Mouse (Mus musculus) liver, embryonic 12.5 days (tissue): ENCODE results near the gene Itga3. TPM values are rescaled to one million over a fixed set of nuclear protein-coding genes. Genes with fewer than 3 reads are reported as not detected.

Source experiments
- ATAC-seq: fragments of 200-750 bp; cut with Nextera tagmentation; 2 replicates; pipeline ENCODE4 v1.8.0; 2017; ENCODE audit warnings: moderate number of reproducible peaks, mild to moderate bottlenecking, moderate library complexity
- H3K27ac ChIP-seq: fragments of 300-500 bp; sonication (generic); 2 replicates; pipeline ENCODE4 v1.5.1; 2016; ENCODE audit warnings: mild to moderate bottlenecking
- H3K27me3 ChIP-seq: fragments of 300-500 bp; sonication (generic); replicated peaks from 2 replicates; pipeline ENCODE4 v1.6.1; 2016; ENCODE audit warnings: mild to moderate bottlenecking, moderate library complexity
- H3K36me3 ChIP-seq: fragments of 300-500 bp; sonication (generic); 2 replicates; pipeline ENCODE4 v1.6.1; 2016; ENCODE audit warnings: mild to moderate bottlenecking, moderate library complexity
- H3K4me1 ChIP-seq: fragments of 300-500 bp; sonication (generic); 2 replicates; pipeline ENCODE4 v1.6.1; 2016
- H3K4me2 ChIP-seq: fragments of 300-500 bp; sonication (generic); 2 replicates; pipeline ENCODE4 v1.6.1; 2016; ENCODE audit warnings: mild to moderate bottlenecking, moderate library complexity
- H3K4me3 ChIP-seq: fragments of 300-500 bp; sonication (generic); 2 replicates; pipeline ENCODE4 v1.5.1; 2016; ENCODE audit warnings: mild to moderate bottlenecking, moderate library complexity
- H3K9ac ChIP-seq: fragments of 300-500 bp; sonication (generic); 2 replicates; pipeline ENCODE4 v1.6.1; 2016; ENCODE audit warnings: mild to moderate bottlenecking, moderate library complexity
- H3K9me3 ChIP-seq: fragments of 300-500 bp; sonication (generic); replicated peaks from 2 replicates; pipeline ENCODE4 v1.6.1; 2016; ENCODE audit warnings: mild to moderate bottlenecking, moderate library complexity
- WGBS: fragments of 180-500 bp; shearing (Covaris S2); methylation state at CpG from one replicate; pipeline ENCODE4 v1.1.7; 2016; ENCODE audit not compliant: insufficient replicate concordance; 5-methylcytosine and 5-hydroxymethylcytosine counted together
- polyA plus RNA-seq: library from polyadenylated mRNA; unstranded; fragments of >200 nt; fragmentation: Nextera tagmentation; extraction: Ambion mirVana; gene quantifications from 2 replicates; pipeline ENCODE4 v1.2.1, GENCODE M21; 2016

Gene Itga3
- polyA plus RNA-seq, 1 experiment from 2014 or later: 3.6 TPM

DNA sequence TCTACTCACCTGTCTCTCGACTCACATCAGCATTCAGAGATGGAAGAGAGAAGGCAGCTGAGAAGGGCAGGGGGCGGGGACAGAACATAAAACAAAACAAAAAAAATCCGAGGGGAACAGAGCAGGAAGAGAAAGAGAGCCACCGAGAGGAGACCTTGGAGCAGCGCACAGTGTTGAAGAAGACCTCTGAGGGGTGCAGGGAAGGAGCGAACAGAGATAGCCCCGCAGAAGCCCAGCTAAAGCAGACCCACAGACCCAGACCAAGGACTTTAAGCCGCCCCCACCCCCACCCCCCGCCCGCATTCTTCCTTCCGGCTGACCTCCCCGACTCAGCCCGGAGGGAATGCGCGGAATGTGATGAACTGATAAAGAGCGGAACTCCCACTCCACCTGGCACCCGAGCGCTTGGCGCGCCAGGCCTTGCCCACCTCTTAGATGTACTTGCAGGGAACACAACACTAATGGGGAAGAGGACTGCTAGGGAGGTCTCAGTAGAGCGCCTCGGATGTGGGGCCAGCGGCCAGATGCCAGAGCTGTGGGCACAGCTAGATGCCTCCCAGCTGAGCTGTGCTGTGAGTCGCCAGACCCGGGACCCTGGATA lies 28.8 kb upstream of the Itga3 start:
- Histone ChIP-seq H3K36me3 (no peaks in the 10 kb centered on the region), H3K4me3 (no peak overlapping the region), H3K4me1 (peaks cover 16% of the 10 kb centered on the region), H3K27me3 (peaks cover 84% of the 10 kb centered on the region), H3K27ac (no peak overlapping the region), H3K4me2 (peak overlapping the region; percentile 44), H3K9me3 (no peaks in the 10 kb centered on the region), H3K9ac (no peak overlapping the region)
- WGBS: 3% methylated on average over 25 of the region's 25 CpGs
- ATAC-seq: no peak

GRCm38 (mm10) chr11:95104266-95104665 lies 27.7 kb upstream of the Itga3 start:
- H3K27ac ChIP-seq: no peak overlapping the region
- H3K27me3 ChIP-seq: peaks cover 95% of the 10 kb centered on the region
- ATAC-seq: no peak
- peaks cover 16% of the 10 kb centered on the region for H3K4me1 ChIP-seq
- no peak overlapping the region for H3K4me2 ChIP-seq
- H3K4me3 ChIP-seq: no peak overlapping the region
- H3K9ac ChIP-seq: no peak overlapping the region
- H3K9me3 ChIP-seq: no peaks in the 10 kb centered on the region
- 6% methylated on average over 6 of the region's 6 CpGs for WGBS
- H3K36me3 ChIP-seq: no peaks in the 10 kb centered on the region

- Histone ChIP-seq H3K4me3 (no peak overlapping the region), H3K9ac (no peak overlapping the region), H3K36me3 (no peaks in the 10 kb centered on the region), H3K9me3 (no peaks in the 10 kb centered on the region), H3K27me3 (peaks cover 94% of the 10 kb centered on the region), H3K27ac (no peak overlapping the region), H3K4me1 (peaks cover 17% of the 10 kb centered on the region), H3K4me2 (no peak overlapping the region)
- ATAC-seq: no peak
- WGBS: 69% methylated on average over 19 of the region's 19 CpGs
Measured at GRCm38 (mm10) chr11:95102161-95102904, 25.7 kb upstream of the Itga3 start.

- no peak overlapping the region for H3K9ac ChIP-seq
- no peaks in the 10 kb centered on the region for H3K36me3 ChIP-seq
- H3K27ac ChIP-seq: no peak overlapping the region
- H3K27me3 ChIP-seq: peaks cover 83% of the 10 kb centered on the region
- no peak overlapping the region for H3K4me3 ChIP-seq
- peaks cover 24% of the 10 kb centered on the region for H3K4me1 ChIP-seq
- no peak for ATAC-seq
- no peaks in the 10 kb centered on the region for H3K9me3 ChIP-seq
- 17% methylated on average over 16 of the region's 16 CpGs for WGBS
- no peak overlapping the region for H3K4me2 ChIP-seq
Measured at GRCm38 (mm10) chr11:95101071-95101788, 24.6 kb upstream of the Itga3 start.

GRCm38 (mm10) chr11:95100393-95100792 lies 23.8 kb upstream of the Itga3 start:
- no peak for ATAC-seq

DNA sequence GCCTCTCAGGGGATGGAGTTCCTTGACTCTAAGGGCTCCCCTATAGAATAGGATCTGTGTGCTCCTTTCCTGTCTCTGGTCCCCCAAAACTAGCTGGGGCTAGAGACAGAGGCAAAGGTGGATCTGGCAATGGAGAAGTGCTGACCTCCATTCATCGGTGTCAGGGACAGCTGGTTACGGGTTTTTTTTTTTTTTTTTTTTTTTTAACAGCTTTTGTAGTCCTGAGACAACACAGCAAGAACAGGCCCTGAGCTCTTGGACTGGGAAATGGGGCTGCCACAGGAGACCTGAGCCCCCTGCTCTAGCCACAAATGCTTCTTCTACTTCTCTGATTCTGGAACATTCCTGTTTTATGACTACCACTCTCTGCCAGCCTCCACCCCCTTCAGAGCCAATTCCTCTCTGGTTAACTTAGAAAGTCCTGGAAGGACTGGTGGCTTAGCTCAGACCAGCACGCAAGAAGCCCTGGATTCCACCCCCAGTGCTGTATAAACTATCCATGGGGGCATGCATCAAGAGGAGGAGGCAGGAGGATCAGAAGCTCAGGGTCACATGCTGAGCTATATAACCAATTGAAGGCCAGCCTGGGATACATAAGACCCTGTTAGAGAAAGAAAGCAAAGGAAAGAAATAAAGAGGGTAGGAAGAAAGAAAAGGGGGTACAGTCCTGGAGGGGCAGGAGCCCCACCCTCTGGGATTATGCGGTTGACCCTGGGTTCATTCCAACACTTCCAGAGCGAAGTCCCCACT lies 21.9 kb upstream of the Itga3 start:
- H3K9me3 ChIP-seq: no peaks in the 10 kb centered on the region

More at GRCm38 (mm10) chr11:95100393-95100792, 23.8 kb upstream of the Itga3 start:
- Histone ChIP-seq H3K27ac (no peak overlapping the region), H3K36me3 (no peaks in the 10 kb centered on the region), H3K4me3 (no peak overlapping the region), H3K4me1 (peaks cover 21% of the 10 kb centered on the region), H3K27me3 (peaks cover 74% of the 10 kb centered on the region), H3K9ac (no peak overlapping the region), H3K9me3 (no peaks in the 10 kb centered on the region), H3K4me2 (no peak overlapping the region)
- WGBS: 41% methylated on average over 3 of the region's 3 CpGs

GRCm38 (mm10) chr11:95097889-95098288 lies 21.3 kb upstream of the Itga3 start:
- no peaks in the 10 kb centered on the region for H3K9me3 ChIP-seq
- H3K4me3 ChIP-seq: no peak overlapping the region
- no peaks in the 10 kb centered on the region for H3K36me3 ChIP-seq
- no peak overlapping the region for H3K27ac ChIP-seq
- ATAC-seq: no peak
- H3K27me3 ChIP-seq: peaks cover 50% of the 10 kb centered on the region
- H3K9ac ChIP-seq: no peak overlapping the region
- peaks cover 8% of the 10 kb centered on the region; the same call in 1 of the 2 replicates for H3K4me1 ChIP-seq
- WGBS: 56% methylated on average over 6 of the region's 6 CpGs
- no peak overlapping the region for H3K4me2 ChIP-seq

More for the DNA sequence above, 21.9 kb upstream of the Itga3 start:
- Histone ChIP-seq H3K36me3 (no peaks in the 10 kb centered on the region), H3K27ac (no peak overlapping the region), H3K4me1 (peaks cover 8% of the 10 kb centered on the region; the same call in 1 of the 2 replicates), H3K27me3 (peaks cover 56% of the 10 kb centered on the region), H3K4me3 (no peak overlapping the region), H3K4me2 (no peak overlapping the region), H3K9ac (no peak overlapping the region)
- ATAC-seq: no peak
- 60% methylated on average over 5 of the region's 5 CpGs for WGBS

DNA sequence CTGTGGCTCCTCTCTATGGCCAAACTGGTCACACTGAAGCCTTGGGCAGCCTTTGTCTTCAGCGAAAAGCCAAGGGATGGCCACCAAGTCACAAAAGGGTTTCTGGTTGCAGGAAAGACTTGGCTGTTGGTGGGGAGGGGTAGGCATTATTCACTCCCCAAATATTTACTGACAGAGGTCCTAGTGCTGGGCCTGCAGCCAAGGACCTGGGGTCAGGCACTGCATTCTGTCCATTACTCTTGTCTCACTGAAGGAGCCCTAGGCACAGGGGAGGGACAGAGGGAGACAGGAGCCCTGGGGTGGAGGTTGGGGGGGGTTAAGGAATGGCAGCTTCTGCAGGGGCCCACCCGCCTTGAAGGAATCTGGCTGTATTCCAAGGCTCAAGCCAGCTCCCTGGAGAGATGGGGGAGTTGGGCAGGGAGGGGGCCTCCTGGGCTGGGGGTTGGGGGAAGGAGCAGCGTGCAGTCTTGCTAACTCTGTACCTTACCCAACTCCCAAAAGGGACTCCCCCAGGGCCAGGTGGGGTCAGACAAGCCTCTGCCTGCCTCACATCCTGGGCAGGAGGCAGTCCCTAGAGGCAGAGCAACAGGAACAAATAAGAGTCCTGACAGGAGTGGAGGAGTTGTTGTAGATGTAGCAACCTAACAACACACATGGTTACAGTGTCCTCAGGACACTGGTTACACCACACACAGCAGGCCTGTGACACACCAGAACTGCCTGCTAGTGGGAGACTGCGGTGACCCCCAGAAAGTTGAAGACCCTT lies 20.2 kb upstream of the Itga3 start:
- Histone ChIP-seq H3K9me3 (no peaks in the 10 kb centered on the region), H3K27ac (no peak overlapping the region; the same call in 1 of the 2 replicates), H3K9ac (no peak overlapping the region), H3K4me2 (no peak overlapping the region), H3K36me3 (no peaks in the 10 kb centered on the region), H3K27me3 (peaks cover 47% of the 10 kb centered on the region), H3K4me1 (peaks cover 8% of the 10 kb centered on the region; the same call in 1 of the 2 replicates), H3K4me3 (no peak overlapping the region)
- ATAC-seq: peak; percentile 32; the same call in 1 of the 2 replicates
- 57% methylated on average over 4 of the region's 4 CpGs for WGBS

GRCm38 (mm10) chr11:95095596-95095995 lies 19.0 kb upstream of the Itga3 start:
- Histone ChIP-seq H3K27me3 (peaks cover 35% of the 10 kb centered on the region), H3K4me3 (no peak overlapping the region), H3K4me2 (no peak overlapping the region), H3K9me3 (no peaks in the 10 kb centered on the region), H3K4me1 (peaks cover 8% of the 10 kb centered on the region; the same call in 1 of the 2 replicates), H3K36me3 (no peaks in the 10 kb centered on the region), H3K27ac (no peak overlapping the region), H3K9ac (no peak overlapping the region)
- ATAC-seq: no peak
- 72% methylated on average over 10 of the region's 10 CpGs for WGBS

DNA sequence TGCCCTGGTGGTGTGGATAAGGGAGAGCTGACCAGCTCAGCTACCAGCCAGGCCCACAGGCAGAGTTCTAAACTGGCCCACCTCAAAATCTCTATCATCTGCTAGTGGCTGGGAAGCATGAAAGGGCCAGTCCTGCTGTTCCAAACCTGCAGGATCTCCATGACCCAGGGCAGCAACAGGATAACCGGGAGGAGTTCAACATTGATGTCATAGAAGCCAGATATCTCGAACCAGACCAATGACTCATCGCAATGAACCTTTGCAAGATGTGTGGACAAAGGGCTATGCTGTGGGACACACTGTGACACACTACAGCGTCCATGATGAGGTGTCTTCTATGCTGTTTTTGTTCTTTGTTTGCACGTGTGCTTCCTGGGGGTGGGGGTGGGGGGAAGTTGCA lies 16.5 kb upstream of the Itga3 start:
- Histone ChIP-seq H3K9ac (no peak overlapping the region), H3K36me3 (no peaks in the 10 kb centered on the region), H3K4me1 (peaks cover 8% of the 10 kb centered on the region; the same call in 1 of the 2 replicates), H3K27me3 (peaks cover 23% of the 10 kb centered on the region), H3K9me3 (no peaks in the 10 kb centered on the region), H3K4me3 (no peak overlapping the region), H3K27ac (no peak overlapping the region), H3K4me2 (no peak overlapping the region)
- no peak for ATAC-seq
- WGBS: 45% methylated on average over 5 of the region's 5 CpGs
